Mouse (Mus musculus) CH12.LX (cell line): Measurements from ENCODE around the gene Mdk.

Source experiments
- BHLHE40 ChIP-seq: IDR thresholded peaks from 2 replicates; pipeline ENCODE4 v1.6.1; 2011; ENCODE audit warnings: mild to moderate bottlenecking, low read depth, low read length, improper control_type of control experiment
- CHD1 ChIP-seq: IDR thresholded peaks from 2 replicates; pipeline ENCODE4 v1.6.1; 2012; ENCODE audit warnings: low read depth, low read length, improper control_type of control experiment, inconsistent platforms
- CTCF ChIP-seq, 2 experiments: IDR thresholded peaks in 1 of 2; conservative IDR thresholded peaks in 1 of 2; 2 replicates each; pipeline ENCODE4 v1.5.1; 2011 to 2012; ENCODE audit warnings: low read depth in 2 of 2, low read length in 2 of 2, improper control_type of control experiment in 1 of 2, inconsistent platforms in 1 of 2, mild to moderate bottlenecking in 1 of 2, moderate library complexity in 1 of 2
- E2F4 ChIP-seq: IDR thresholded peaks from 2 replicates; pipeline ENCODE4 v1.6.1; 2011; ENCODE audit warnings: low read depth, low read length, improper control_type of control experiment; ENCODE audit not compliant: insufficient replicate concordance
- EP300 ChIP-seq: IDR thresholded peaks from 2 replicates; pipeline ENCODE4 v1.6.1; 2011; ENCODE audit warnings: low read length, improper control_type of control experiment
- GABPA ChIP-seq: IDR thresholded peaks from 2 replicates; pipeline ENCODE4 v1.6.1; 2012; ENCODE audit warnings: low read depth, low read length, improper control_type of control experiment, inconsistent platforms; ENCODE audit not compliant: insufficient replicate concordance
- KAT2A ChIP-seq: IDR thresholded peaks from 2 replicates; pipeline ENCODE4 v1.6.1; 2012; ENCODE audit warnings: low read length, improper control_type of control experiment, inconsistent platforms; ENCODE audit not compliant: insufficient replicate concordance
- MYC ChIP-seq: IDR thresholded peaks from 2 replicates; pipeline ENCODE4 v1.6.1; 2011; ENCODE audit warnings: low read depth, mild to moderate bottlenecking, improper control_type of control experiment, low read length
- NELFE ChIP-seq: IDR thresholded peaks from 2 replicates; pipeline ENCODE4 v1.6.1; 2011; ENCODE audit warnings: low read depth, low read length, improper control_type of control experiment
- NRF1 ChIP-seq: IDR thresholded peaks from 2 replicates; pipeline ENCODE4 v1.6.1; 2014; ENCODE audit warnings: low read depth, mild to moderate bottlenecking, inconsistent platforms, low read length, improper control_type of control experiment, moderate library complexity
- POLR2A ChIP-seq: IDR thresholded peaks from 2 replicates; pipeline ENCODE4 v1.6.1; 2011; ENCODE audit warnings: low read depth, mild to moderate bottlenecking, improper control_type of control experiment, low read length
- USF1 ChIP-seq: IDR thresholded peaks from 2 replicates; pipeline ENCODE4 v1.6.1; 2014; ENCODE audit warnings: low read depth, mild to moderate bottlenecking, inconsistent platforms, low read length, improper control_type of control experiment
- ZMIZ1 ChIP-seq: IDR thresholded peaks from 2 replicates; pipeline ENCODE4 v1.6.1; 2012; ENCODE audit warnings: low read depth, mild to moderate bottlenecking, inconsistent platforms, low read length, improper control_type of control experiment

DNA sequence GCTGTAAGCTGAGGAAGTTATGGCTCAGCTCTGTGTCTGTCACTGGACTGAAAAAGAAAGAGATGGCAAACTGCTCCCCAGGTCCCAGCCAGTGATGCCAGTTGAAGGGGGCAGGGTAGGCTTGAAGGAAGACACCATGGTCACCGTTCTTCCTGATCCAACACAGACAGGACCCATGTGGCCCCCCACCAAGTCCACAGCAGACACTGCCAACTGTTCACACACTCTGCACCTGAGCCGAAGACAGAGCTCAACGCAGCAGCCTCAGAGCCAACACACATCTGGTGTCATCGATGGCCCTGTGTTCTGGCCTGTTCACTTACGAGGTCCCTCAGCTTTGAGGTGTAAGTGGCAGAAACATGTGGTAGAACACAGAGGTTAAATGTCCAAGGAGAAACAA, 28.4 kb upstream of the Mdk start:
- TF ChIP-seq CTCF (conservative IDR thresholded peaks at IDR 0.05 in 1 of 2, IDR thresholded peaks at IDR 0.05 in 1 of 2; ENCODE audit: low read depth in 2 of 2, low read length in 2 of 2) (no peak), NELFE (no peak), KAT2A (no peak), NRF1 (no peak), MYC (no peak), POLR2A (no peak), EP300 (no peak), USF1 (no peak), BHLHE40 (no peak), E2F4 (no peak), GABPA (no peak), ZMIZ1 (no peak), CHD1 (no peak)
